Mouse (Mus musculus) ES-E14 (cell line): ENCODE measurements around the gene Eif3l. TPM values are rescaled to one million over a fixed set of nuclear protein-coding genes. Genes with fewer than 3 reads are reported as not detected.

Experiments
- DNase-seq: peaks from one replicate; pipeline ENCODE4 v3.0.0-alpha.2; 2013; ENCODE audit warnings: low read depth, low spot score
- H3K27ac ChIP-seq: 2 replicates; pipeline ENCODE4 v1.5.1; 2012; ENCODE audit warnings: low read depth, mild to moderate bottlenecking, low read length, moderate library complexity, mixed read lengths; ENCODE audit not compliant: poor library complexity, insufficient read depth, severe bottlenecking
- H3K36me3 ChIP-seq: 2 replicates; pipeline ENCODE4 v1.6.1; 2012; ENCODE audit warnings: mild to moderate bottlenecking, low read length, moderate library complexity, mixed read lengths; ENCODE audit not compliant: control insufficient read depth, poor library complexity, insufficient read depth, severe bottlenecking
- H3K4me1 ChIP-seq, 2 experiments: fragments of 150-350 bp in 1 of 2; sonication (generic) in 1 of 2; 2 replicates each; pipeline ENCODE4 v1.6.1; 2012; ENCODE audit warnings: low read length in 2 of 2, mild to moderate bottlenecking in 1 of 2, mixed read lengths in 1 of 2; ENCODE audit not compliant: control insufficient read depth in 2 of 2, insufficient read depth in 2 of 2, poor library complexity in 1 of 2
- H3K4me3 ChIP-seq, 2 experiments: fragments of 150-350 bp in 1 of 2; sonication (generic) in 1 of 2; 2 replicates each; pipeline ENCODE4 v1.5.1; 2012; ENCODE audit warnings: low read length in 2 of 2, low read depth in 1 of 2, mild to moderate bottlenecking in 1 of 2, mixed read lengths in 1 of 2; ENCODE audit not compliant: insufficient read depth in 1 of 2, poor library complexity in 1 of 2, severe bottlenecking in 1 of 2
- H3K9ac ChIP-seq: 2 replicates; pipeline ENCODE4 v1.6.1; 2012; ENCODE audit warnings: low read depth, mild to moderate bottlenecking, low read length, mixed read lengths; ENCODE audit not compliant: poor library complexity, insufficient read depth, severe bottlenecking
- H3K9me3 ChIP-seq: fragments of 150-350 bp; sonication (generic); 2 replicates; pipeline ENCODE4 v1.6.1; 2012; ENCODE audit warnings: low read depth, mild to moderate bottlenecking, low read length; ENCODE audit not compliant: control insufficient read depth, insufficient read depth
- CHD2 ChIP-seq: IDR thresholded peaks from 2 replicates; pipeline ENCODE4 v1.6.1; 2014; ENCODE audit warnings: mild to moderate bottlenecking, low read depth, low read length, inconsistent platforms
- HCFC1 ChIP-seq: IDR thresholded peaks from 2 replicates; pipeline ENCODE4 v1.6.1; 2012; ENCODE audit warnings: low read length, inconsistent platforms, borderline replicate concordance; ENCODE audit not compliant: insufficient read depth
- MAFK ChIP-seq: IDR thresholded peaks from 2 replicates; pipeline ENCODE4 v1.6.1; 2014; ENCODE audit warnings: mild to moderate bottlenecking, low read depth, low read length, inconsistent platforms; ENCODE audit not compliant: insufficient read depth
- ZC3H11A ChIP-seq: IDR thresholded peaks from 2 replicates; pipeline ENCODE4 v1.6.1; 2012; ENCODE audit warnings: low read depth, mild to moderate bottlenecking, inconsistent platforms, low read length, borderline replicate concordance
- ZNF384 ChIP-seq: IDR thresholded peaks from 2 replicates; pipeline ENCODE4 v1.6.1; 2012; ENCODE audit warnings: low read depth, low read length, inconsistent platforms
- in situ Hi-C, 2 experiments: fragments of 600-800 bp; cut with MboI; formaldehyde crosslinking; loops; one replicate each; pipeline ENCODE4 v1.15.1; 2025; ENCODE audit warnings: low sequenced_read_pairs in 2 of 2, inconsistent platforms in 1 of 2; ENCODE audit not compliant: unreplicated experiment in 2 of 2
- total RNA-seq: library from RNA; depleted of rRNA; stranded (reverse); fragments of 300-350 nt; gene quantifications from 2 replicates; pipeline ENCODE4 v1.2.3, GENCODE M21; 2012

Eif3l gene
- total RNA-seq, 1 experiment = 380 TPM

DNA sequence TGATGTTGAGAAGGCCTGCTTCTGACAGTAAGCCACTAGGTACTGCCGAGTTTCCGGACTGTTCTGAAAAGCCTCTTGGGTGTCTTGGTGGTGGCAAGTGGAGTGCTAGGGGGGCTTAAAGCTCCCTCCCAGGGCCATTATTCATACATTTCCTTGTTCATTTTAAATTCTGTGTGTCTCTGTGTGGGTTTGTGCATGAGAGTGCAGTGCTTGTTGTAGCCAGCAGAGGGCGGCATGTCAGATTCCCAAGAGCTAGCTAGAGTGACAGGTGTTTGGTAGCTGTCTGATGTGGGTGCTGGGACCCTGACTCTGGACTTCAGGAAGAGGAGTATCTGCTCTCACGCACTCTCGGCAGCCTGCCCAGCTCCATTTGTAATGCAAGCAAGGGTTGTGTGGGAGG, 53.2 kb downstream of the Eif3l start:
- in situ Hi-C loops = no loop called here
- Histone ChIP-seq H3K27ac (no peak overlapping the region), H3K4me1 (peaks cover 0 to 2% of the 10 kb centered on the region in 2 experiments; a peak in 2 of 4 replicates), H3K4me3 (no peak overlapping the region), H3K9ac (no peak overlapping the region), H3K9me3 (no peaks in the 10 kb centered on the region), H3K36me3 (peaks cover 8% of the 10 kb centered on the region; the same call in 1 of the 2 replicates)
- no peak for TF ChIP-seq MAFK
- TF ChIP-seq ZC3H11A = no peak
- no peak for TF ChIP-seq ZNF384
- no peak for DNase-seq

DNA sequence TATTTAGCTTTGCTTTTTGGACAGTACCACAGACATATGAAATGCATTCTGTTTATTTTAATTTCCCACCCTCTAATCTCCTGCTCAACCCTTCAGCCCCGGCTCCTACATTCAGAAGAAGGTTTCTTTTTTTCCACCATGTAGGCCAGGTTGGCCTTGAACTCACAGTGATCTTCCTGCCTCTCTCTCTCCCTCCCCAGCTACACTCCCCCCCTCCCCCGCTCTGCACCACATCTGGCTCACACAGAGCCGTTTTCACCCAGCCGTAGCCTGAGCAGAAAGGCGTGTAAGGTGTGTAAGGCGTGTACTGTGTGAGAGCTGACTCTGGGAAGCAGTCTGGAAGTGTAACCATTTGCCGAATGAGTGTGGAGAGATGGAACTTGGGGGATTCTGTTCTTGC, 54.3 kb downstream of the Eif3l start:
- Histone ChIP-seq H3K9me3 (no peaks in the 10 kb centered on the region), H3K27ac (no peak overlapping the region), H3K4me3 (no peak overlapping the region), H3K9ac (no peak overlapping the region), H3K4me1 (peaks cover 0 to 2% of the 10 kb centered on the region in 2 experiments; a peak in 2 of 4 replicates), H3K36me3 (peaks cover 12% of the 10 kb centered on the region; the same call in 1 of the 2 replicates)
- DNase-seq = no peak
- in situ Hi-C loops = no loop called here
- TF ChIP-seq CHD2 (no peak), HCFC1 (no peak), ZNF384 (no peak), ZC3H11A (no peak), MAFK (no peak)

DNA sequence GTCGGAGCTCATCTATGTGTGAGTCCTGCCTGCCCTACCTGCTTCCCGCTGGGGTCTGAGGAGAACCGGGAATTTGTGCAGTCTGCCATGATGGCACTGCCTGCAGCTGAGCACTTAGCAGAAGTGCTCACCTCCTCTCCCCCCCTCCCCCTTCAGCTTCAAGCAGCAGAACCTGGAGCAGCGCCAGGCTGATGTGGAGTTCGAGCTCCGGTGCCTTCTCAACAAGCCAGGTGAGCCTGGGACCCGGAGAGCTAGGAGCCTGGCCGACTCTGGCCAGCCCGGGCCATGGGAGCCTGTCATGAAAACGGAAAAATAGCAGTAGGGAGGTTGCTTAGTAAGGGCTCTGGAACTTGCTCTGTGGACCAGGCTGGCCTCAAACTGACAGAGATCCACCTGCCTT, 55.8 kb downstream of the Eif3l start:
- TF ChIP-seq HCFC1 (no peak), ZNF384 (no peak), CHD2 (no peak), ZC3H11A (no peak)
- Histone ChIP-seq H3K9me3 (no peaks in the 10 kb centered on the region), H3K4me1 (peaks cover 0 to 2% of the 10 kb centered on the region in 2 experiments; a peak in 2 of 4 replicates), H3K36me3 (peaks cover 12% of the 10 kb centered on the region; the same call in 1 of the 2 replicates), H3K9ac (no peak overlapping the region), H3K27ac (no peak overlapping the region), H3K4me3 (no peak overlapping the region)
- in situ Hi-C loops = no loop called here
- DNase-seq = no peak

DNA sequence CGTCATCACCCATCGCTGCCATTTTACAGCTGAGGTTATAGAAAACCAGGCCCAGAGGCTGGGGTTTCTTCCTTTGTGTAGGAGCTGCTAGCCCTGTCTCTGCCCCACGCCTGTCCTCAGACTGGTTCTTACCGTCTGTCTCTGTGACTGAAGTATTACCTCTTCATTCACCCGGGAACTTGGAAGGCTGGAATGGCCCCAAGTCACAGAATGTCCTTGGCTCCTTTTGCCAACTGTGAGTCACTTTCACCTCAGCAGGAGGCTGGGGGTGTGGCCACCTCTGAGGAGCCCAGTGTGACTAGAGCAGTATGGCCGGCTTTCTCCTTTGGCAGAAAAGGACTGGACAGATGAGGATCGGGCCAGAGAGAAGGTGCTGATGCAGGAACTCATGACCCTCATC, 56.5 kb downstream of the Eif3l start:
- Histone ChIP-seq H3K9me3 (no peaks in the 10 kb centered on the region), H3K4me3 (no peak overlapping the region), H3K4me1 (peaks cover 0 to 2% of the 10 kb centered on the region in 2 experiments; a peak in 2 of 4 replicates), H3K27ac (no peak overlapping the region), H3K9ac (no peak overlapping the region), H3K36me3 (peaks cover 12% of the 10 kb centered on the region; the same call in 1 of the 2 replicates)
- in situ Hi-C loops = no loop called here
- no peak for DNase-seq
- TF ChIP-seq ZNF384 (no peak), ZC3H11A (no peak), CHD2 (no peak), MAFK (no peak), HCFC1 (no peak)

DNA sequence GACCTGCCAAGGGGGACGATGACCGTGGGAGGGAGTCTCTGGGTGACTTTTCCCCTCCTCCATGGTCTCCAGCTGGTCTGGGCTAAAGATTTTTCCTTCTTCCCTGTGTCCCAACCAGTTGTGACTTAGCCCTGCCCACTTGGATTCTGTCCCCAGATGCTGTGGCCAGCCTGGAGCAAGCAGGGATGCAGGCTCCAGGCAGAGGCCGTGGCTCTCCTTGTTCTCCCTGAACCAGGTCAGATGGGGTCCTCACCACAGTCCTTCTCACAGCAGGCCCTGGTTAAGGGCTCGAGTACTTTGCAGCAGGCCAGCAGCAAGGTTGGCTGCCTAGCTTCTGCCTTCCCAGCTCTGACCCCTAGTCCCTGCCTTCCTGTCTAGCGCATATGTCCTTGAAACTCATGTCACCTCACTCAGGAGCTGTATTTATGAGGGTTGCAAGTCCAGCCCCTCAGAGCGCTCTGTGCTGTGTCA, 58.2 kb downstream of the Eif3l start:
- Histone ChIP-seq H3K36me3 (peaks cover 6% of the 10 kb centered on the region; the same call in 1 of the 2 replicates), H3K4me3 (no peak overlapping the region), H3K9me3 (no peaks in the 10 kb centered on the region), H3K9ac (no peak overlapping the region), H3K27ac (no peak overlapping the region), H3K4me1 (no peaks in the 10 kb centered on the region; a peak in 1 of 4 replicates)
- TF ChIP-seq CHD2 (no peak), MAFK (no peak), HCFC1 (no peak), ZNF384 (no peak)
- DNase-seq = no peak
- in situ Hi-C loops = no loop called here
